Comparison of ENCODE assay signal across 10 mouse cellular contexts in the genomic region with DNA sequence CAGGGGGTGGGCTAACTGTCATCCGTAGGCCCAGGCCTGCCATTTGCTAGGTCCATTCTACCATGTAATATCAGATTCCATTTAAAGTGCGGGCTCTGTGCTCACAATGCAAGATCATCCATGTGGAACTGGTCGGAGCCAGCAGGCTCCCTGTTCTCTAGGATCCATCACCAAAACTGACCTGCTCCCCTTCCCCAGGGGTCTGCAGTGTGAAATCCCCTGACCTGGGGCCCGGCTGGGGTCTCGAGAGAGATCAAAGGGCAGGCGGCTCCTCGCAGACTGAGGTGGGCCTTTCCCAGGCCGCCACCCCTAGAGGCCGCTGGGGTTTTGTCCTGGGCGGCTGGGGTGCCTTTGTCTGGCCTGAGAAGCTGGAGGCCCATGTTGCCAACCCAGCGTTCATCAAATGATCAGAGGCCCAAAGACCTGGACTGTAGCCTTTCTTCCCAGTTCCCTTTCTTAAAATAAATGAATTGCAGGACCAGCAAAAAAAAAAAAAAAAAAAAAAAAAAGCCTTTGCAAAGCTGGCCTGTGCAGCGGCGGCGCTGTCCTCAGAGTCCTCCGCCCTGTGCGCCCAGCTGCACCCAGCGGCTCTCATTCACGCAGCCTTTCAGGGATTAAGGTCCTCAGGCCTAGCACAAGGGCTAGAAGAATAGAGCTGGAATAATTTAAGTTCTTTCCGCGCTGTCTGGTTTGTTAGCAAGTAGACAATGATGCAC.
A peak's percentile ranks its signal among the peaks of the same experiment; 100 is the strongest.
DNase-seq lines count a peak whose midpoint lies in the region; ATAC-seq and TF ChIP-seq lines count a peak whose summit lies in the region.
"Had no signal": no experiment of that assay in that cellular context is flagged by ENCODE, and none has a peak within 500 bp of the region (broad histone marks: within the 10 kb centered on the region; RNA-seq: fewer than 3 reads in every experiment).

No protein-coding gene starts in this region.

- H3K9me3 ChIP-seq in heart, embryonic 11.5 days (replicated peaks; ENCODE audit: control insufficient read depth, low read length): no peaks in the 10 kb centered on the region
- no peaks in the 10 kb centered on the region for H3K9me3 ChIP-seq in forebrain, postnatal 0 days (ENCODE audit: low read length)
- no peaks in the 10 kb centered on the region for H3K9me3 ChIP-seq in midbrain, embryonic 13.5 days
- H3K9me3 ChIP-seq: limb, embryonic 13.5 days had no signal

- no peak for DNase-seq in heart, adult 18-20 months
- DNase-seq in forebrain, postnatal 0 days: peak; percentile 62
- no peak for DNase-seq in cerebellum, postnatal 4 days (ENCODE audit: low spot score in 2 of 2)
- DNase-seq in MN1 (ENCODE audit: low spot score): no peak
- no peak for DNase-seq in ovary, adult 18-20 months (ENCODE audit: low spot score)

- no peak overlapping the region for H3K4me3 ChIP-seq in heart, embryonic 11.5 days (ENCODE audit: low read depth, low read length)
- H3K4me3 ChIP-seq in cortical plate, adult 2 months (ENCODE audit: insufficient read depth, low read length): no peak overlapping the region
- H3K4me3 ChIP-seq in forebrain, postnatal 0 days (ENCODE audit: low read depth, low read length): no peak overlapping the region
- no peak overlapping the region for H3K4me3 ChIP-seq in midbrain, embryonic 13.5 days (replicated peaks)
- H3K4me3 ChIP-seq: limb, embryonic 13.5 days had no signal

- H3K9ac ChIP-seq in heart, embryonic 11.5 days (ENCODE audit: low read depth, low read length): no peak overlapping the region
- 0 out of 2 replicates have a peak overlapping the region, but pooled peaks have one; percentile 25 for H3K9ac ChIP-seq in forebrain, postnatal 0 days
- H3K9ac ChIP-seq in midbrain, embryonic 13.5 days (replicated peaks): peak overlapping the region; percentile 57
- H3K9ac ChIP-seq: limb, embryonic 13.5 days had no signal

- peak overlapping the region; percentile 4; the same call in 1 of the 2 replicates for H3K4me2 ChIP-seq in heart, embryonic 11.5 days
- H3K4me2 ChIP-seq in forebrain, postnatal 0 days (ENCODE audit: low read depth): no peak overlapping the region
- no peak overlapping the region for H3K4me2 ChIP-seq in midbrain, embryonic 13.5 days (replicated peaks)
- H3K4me2 ChIP-seq: limb, embryonic 13.5 days had no signal

- no peak for TF ChIP-seq POLR2A in cortical plate, adult 2 months (IDR thresholded peaks at IDR 0.05; ENCODE audit: extremely low read depth, insufficient read depth, low read length)

- no peak for TF ChIP-seq CTCF in cortical plate, adult 2 months (IDR thresholded peaks at IDR 0.05; ENCODE audit: extremely low read depth, insufficient read depth, low read length)
- no peak for TF ChIP-seq CTCF in forebrain, postnatal 0 days (IDR thresholded peaks at IDR 0.05; ENCODE audit: low read depth)

- no peaks in the 10 kb centered on the region for H3K4me1 ChIP-seq in heart, embryonic 11.5 days (ENCODE audit: control insufficient read depth, insufficient read depth, low read length)
- H3K4me1 ChIP-seq in cortical plate, adult 2 months (ENCODE audit: control insufficient read depth, insufficient read depth, low read length): peaks cover 12% of the 10 kb centered on the region
- peaks cover 18% of the 10 kb centered on the region for H3K4me1 ChIP-seq in forebrain, postnatal 0 days (ENCODE audit: insufficient read depth)
- H3K4me1 ChIP-seq in midbrain, embryonic 13.5 days (replicated peaks): peaks cover 91% of the 10 kb centered on the region

- 25% methylated on average over 20 of the region's 20 CpGs for WGBS in heart, embryonic 11.5 days (ENCODE audit: insufficient replicate concordance)
- WGBS in forebrain, postnatal 0 days: 11% methylated on average over 20 of the region's 20 CpGs
- 2% methylated on average over 20 of the region's 20 CpGs for WGBS in midbrain, embryonic 13.5 days

- H3K27me3 ChIP-seq in heart, embryonic 11.5 days (ENCODE audit: control insufficient read depth, insufficient read depth, low read length): peaks cover 12% of the 10 kb centered on the region
- no peaks in the 10 kb centered on the region for H3K27me3 ChIP-seq in forebrain, postnatal 0 days (ENCODE audit: insufficient read depth, low read length)
- no peaks in the 10 kb centered on the region for H3K27me3 ChIP-seq in midbrain, embryonic 13.5 days

- no peaks in the 10 kb centered on the region for H3K36me3 ChIP-seq in heart, embryonic 11.5 days (ENCODE audit: control insufficient read depth, insufficient read depth, low read length)
- H3K36me3 ChIP-seq in forebrain, postnatal 0 days (ENCODE audit: insufficient read depth): peaks cover 7% of the 10 kb centered on the region; the same call in 1 of the 2 replicates
- peaks cover 56% of the 10 kb centered on the region for H3K36me3 ChIP-seq in midbrain, embryonic 13.5 days
- H3K36me3 ChIP-seq: limb, embryonic 13.5 days had no signal

- ATAC-seq in heart, embryonic 11.5 days (replicated peaks; ENCODE audit: insufficient number of reproducible peaks, low FRiP score, low TSS enrichment): no peak
- peak; percentile 71 for ATAC-seq in forebrain, postnatal 0 days
- peak; percentile 86 for ATAC-seq in midbrain, embryonic 13.5 days
- ATAC-seq: intestine, postnatal 0 days had no signal

- H3K27ac ChIP-seq in heart, embryonic 11.5 days (ENCODE audit: low read depth, low read length): no peak overlapping the region
- H3K27ac ChIP-seq in cortical plate, adult 2 months (ENCODE audit: insufficient read depth, low read length): peak overlapping the region; percentile 68; the same call in 1 of the 2 replicates
- peak overlapping the region; percentile 57 for H3K27ac ChIP-seq in forebrain, postnatal 0 days (ENCODE audit: low read depth, low read length)
- H3K27ac ChIP-seq in midbrain, embryonic 13.5 days: peak overlapping the region; percentile 97
- H3K27ac ChIP-seq: limb, embryonic 13.5 days had no signal
